Mouse (Mus musculus): ENCODE data around the gene Poldip2.

The Poldip2 gene

GRCm38 (mm10) chr11:78544449-78545111 is 32.6 kb downstream of the Poldip2 start:
- DNase-seq (ENCODE audit: low read depth, low spot score): no peak

GRCm38 (mm10) chr11:78545181-78545580 is 33.2 kb downstream of the Poldip2 start:
- DNase-seq (ENCODE audit: low read depth, low spot score): no peak

DNA sequence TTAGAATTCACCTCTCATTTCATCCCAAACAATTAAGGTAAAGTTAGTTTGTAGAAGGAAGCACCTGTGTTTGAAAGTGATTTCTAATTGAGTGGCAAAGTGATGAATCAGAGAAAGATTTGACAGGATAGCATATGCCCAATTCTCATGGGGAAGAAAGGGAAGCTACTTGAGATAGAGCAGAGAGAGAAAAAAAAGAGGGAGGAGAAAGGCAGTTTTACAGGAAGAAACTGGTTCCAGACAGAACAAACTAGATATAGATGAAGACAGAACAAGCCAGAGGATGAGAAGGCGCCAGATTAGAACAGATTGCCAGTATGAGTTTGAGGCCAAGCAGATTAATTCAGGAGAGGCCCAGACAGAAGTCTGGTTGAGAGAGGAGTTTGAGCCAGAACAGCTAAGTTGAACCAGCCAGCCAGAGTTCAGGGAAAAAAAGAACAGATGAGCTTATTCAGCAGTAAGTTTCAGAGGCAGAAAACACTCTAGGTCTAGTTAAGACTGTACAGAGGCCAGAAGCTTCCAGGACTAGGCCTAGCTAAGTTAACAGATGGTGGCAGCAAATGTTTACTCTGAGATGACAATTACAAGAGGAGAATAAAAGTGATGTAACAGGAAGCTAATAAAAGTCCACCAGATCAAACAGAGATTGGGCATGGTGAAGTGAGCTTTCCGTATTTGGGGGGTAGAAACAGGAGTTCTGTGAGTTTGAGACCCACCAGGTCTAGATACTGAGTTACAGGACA is 35.9 kb downstream of the Poldip2 start:
- no peak for DNase-seq (ENCODE audit: low read depth, low spot score)

DNA sequence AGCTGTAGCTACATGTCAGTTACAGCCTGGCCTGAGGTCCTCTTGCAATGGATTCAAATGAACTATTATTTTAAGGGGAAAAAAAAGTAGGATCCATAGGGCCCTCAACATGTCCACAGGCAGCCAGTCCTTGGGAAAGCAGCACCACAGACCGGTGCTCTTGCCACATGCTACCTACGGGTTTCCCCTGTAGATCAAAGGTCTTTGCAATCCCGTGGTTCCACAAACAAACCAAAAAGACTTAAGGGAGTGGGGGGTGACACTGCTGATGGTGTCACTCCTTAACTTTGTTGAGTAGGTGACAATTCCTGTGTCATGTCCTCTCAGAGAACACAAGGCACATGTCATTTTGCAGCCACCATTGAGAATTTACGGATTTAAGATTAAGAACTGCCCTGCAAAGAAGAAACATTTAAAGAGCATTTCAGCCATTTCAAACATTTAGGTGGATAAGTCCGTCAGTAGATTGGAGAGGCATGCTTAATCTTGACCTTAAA is 37.5 kb downstream of the Poldip2 start:
- peak; percentile 40 for DNase-seq (ENCODE audit: low read depth, low spot score)

DNA sequence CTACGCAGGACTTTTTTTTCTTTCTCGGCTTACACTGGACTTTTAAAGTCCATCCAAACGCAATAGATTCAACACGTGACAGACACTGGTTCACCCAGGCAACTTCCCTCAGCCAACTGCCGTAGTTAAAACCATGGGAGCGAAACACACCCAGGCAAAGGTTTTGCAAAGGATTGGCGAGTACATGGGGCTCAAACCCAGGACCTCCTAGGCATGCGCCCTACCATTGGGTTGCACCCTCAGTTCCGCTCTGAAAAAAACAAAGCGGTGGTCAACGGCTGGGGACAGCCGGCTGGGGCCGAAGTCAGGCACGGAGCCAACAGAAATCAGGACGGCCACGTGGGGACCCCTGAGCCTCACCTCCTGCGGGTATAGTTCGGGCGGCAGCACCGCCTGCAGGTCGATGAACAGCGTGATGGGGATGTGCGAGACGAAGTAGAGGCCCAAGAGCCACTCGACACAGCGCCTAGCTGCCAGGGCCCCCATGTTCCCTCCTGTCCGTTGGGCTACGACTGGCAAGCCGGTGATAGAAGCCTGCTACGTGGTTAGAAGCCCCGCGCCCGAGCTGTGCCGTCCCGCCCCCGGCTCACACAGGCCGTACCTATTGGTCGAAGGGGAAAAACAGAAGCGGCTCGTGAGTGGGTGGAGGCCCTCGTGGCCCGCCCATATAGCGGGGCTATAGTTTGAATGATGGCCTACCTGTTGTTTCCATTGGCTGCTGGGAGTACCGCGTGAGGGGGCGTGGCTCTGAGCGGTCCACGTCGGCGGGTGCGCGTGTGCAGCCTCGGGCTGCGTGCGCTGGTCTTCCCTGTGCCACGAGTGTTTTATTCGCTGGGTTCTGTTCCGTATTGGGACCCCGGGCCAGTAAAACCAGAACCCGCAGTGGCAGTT is 38.4 kb downstream of the Poldip2 start, which contains the start of gene Tmem97:
Tmem97 (minus strand) TSS at position 610 of the 891 bp plus-strand sequence.
- DNase-seq (ENCODE audit: low read depth, low spot score): peak; percentile 98

DNA sequence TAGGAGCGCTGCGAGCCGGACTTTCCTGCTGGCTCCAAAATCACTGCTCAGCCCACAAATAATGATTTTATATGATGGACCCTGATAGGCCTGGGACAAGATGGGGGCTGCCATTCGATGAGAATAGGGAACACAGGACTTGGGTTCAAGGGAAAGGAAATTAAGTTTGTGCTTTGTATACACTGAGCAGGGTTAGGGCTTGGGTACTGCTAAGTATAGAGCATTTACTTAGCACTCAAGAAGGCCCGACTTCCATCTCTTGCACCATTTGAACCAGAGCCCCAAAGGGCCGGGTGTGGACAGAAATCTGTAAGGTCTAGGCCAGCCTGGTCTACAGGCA is 39.0 kb downstream of the Poldip2 start:
- peak; percentile 18 for DNase-seq (ENCODE audit: low read depth, low spot score)

GRCm38 (mm10) chr11:78555623-78556022 is 43.6 kb downstream of the Poldip2 start:
- DNase-seq (ENCODE audit: low read depth, low spot score): no peak

DNA sequence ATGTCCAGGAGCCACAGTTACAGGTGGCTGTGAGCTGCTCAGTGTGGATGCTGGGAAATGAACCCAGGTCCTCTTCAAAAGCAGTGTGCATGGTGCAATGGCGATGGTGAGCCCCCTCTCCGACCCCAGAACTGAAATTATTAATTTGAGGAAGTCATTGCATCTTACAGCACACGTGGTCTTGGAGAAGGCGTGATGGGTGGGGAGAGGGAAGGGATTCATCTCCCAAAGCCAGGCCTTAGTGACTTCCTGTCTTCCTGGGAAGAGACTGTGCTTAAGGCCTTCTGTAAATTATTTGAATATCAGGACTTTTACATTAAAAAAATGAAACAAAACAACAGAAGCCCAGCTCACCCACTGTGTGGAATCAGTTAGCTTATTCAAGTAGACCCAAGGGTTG is 44.1 kb downstream of the Poldip2 start:
- DNase-seq (ENCODE audit: low read depth, low spot score): no peak

- no peak for DNase-seq (ENCODE audit: low read depth, low spot score)
Measured at GRCm38 (mm10) chr11:78557241-78557640, 45.2 kb downstream of the Poldip2 start.

DNA sequence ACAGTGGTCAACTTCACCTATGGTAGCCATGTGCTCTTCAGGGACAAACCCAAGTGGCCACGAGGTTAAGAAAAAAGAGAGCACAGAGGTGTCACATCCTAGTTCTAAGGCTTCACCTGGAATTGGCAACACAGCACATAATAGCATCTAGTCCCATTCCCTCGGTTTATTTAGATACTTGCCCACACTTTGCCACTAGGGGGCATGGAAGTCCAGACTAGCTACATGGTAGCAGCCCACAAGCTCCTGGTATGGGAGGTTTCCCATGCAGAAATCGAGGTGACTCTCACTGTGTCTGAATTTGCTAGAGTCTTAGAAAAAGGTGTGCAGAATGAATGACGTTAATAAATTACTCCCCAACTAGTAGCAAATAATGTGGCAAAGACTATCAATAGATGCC is 48.5 kb downstream of the Poldip2 start:
- DNase-seq (ENCODE audit: low read depth, low spot score): peak; percentile 72

DNA sequence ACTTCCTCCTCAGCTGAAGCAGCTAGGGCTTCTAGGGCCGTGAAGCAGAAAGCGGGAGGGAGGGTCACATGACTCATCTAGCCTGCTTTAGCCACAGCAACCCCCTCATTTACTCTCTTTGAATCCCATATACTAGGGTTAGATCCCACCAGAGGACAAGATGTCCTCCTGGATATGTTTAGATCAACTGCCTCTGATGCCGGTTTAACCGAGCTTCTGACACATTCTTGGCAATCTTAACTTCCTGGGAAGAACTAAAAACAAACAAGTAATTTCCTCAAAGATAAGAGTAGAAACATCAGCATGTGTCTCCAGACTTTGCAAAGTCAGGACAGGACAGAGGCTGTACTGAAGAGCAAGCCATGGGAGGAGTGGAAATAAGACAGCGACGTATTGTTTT is 54.8 kb downstream of the Poldip2 start:
- no peak for DNase-seq (ENCODE audit: low read depth, low spot score)

GRCm38 (mm10) chr11:78567614-78568013 is 55.6 kb downstream of the Poldip2 start:
- no peak for DNase-seq (ENCODE audit: low read depth, low spot score)

- DNase-seq (ENCODE audit: low read depth, low spot score): no peak
Measured at GRCm38 (mm10) chr11:78568827-78569226, 56.8 kb downstream of the Poldip2 start.

- no peak for DNase-seq (ENCODE audit: low read depth, low spot score)
Measured at GRCm38 (mm10) chr11:78569806-78570205, 57.8 kb downstream of the Poldip2 start.

DNA sequence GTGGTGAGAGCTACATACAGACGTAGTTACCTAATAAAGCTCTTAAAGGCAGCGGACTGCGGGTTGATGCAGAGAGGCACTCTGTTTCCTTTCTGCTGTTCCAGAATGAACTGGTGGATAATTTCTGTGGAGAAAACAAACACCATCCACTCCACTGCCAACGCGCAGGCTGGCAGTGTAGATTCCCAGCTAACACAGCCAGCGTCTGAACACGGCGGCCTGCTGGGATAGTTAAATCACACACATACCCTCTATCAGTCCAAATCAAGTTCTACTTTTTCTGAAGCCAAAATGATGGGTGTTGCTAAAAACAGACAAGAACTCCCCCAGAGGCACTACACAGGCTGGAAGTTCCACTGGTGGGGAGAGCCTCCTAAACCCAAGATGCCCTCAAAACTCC is 59.4 kb downstream of the Poldip2 start:
- no peak for DNase-seq (ENCODE audit: low read depth, low spot score)

- DNase-seq (ENCODE audit: low read depth, low spot score): no peak
Measured at GRCm38 (mm10) chr11:78571854-78572253, 59.9 kb downstream of the Poldip2 start.
